Mouse (Mus musculus): ENCODE results near the gene Clec10a. TPM values are rescaled to one million over a fixed set of nuclear protein-coding genes. Genes with fewer than 3 reads are reported as not detected.

Clec10a gene
- polyA plus RNA-seq, 1 experiment from 2014 or later = 3.7 TPM

DNA sequence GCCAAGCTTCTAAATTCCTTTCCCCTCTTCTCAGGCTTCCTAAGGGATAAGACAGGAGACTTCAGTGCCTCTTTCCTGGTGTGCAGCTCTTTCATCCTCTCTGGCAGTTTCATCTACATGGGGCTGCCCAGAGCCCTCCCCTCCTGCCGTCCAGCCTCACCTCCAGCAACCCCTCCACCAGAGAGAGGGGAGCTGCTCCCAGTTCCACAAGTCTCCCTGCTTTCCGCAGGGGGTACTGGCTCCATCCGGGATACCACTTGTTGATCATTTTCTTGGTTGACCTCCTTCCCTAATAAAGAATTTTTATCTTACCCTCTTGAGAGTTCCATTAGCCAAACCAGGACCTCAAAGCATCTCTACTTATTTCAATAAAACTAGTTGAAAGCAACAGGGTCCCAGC, 60.1 kb downstream of the Clec10a start:
- no peak for DNase-seq (ENCODE audit: low spot score)

DNA sequence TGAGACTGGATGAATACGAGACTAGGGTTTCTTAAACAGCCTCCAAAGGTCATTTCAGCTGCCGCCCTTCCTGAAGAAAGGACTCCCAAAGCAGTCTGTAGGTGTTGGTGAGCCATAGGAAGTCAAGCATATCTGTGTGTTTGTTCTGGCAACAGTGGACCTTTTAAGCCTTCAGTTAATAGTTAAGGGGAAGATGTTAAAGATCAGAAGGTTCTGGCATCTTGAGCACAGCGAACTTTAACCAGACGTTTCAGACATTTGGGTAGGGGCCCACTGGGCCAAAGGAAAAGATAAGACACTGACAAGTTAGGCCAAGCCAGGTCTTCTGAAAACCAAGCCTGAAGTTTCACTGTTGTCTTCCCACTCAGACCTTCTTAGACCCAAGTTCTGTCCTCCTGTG, 62.0 kb downstream of the Clec10a start:
- DNase-seq (ENCODE audit: low spot score) = no peak

DNA sequence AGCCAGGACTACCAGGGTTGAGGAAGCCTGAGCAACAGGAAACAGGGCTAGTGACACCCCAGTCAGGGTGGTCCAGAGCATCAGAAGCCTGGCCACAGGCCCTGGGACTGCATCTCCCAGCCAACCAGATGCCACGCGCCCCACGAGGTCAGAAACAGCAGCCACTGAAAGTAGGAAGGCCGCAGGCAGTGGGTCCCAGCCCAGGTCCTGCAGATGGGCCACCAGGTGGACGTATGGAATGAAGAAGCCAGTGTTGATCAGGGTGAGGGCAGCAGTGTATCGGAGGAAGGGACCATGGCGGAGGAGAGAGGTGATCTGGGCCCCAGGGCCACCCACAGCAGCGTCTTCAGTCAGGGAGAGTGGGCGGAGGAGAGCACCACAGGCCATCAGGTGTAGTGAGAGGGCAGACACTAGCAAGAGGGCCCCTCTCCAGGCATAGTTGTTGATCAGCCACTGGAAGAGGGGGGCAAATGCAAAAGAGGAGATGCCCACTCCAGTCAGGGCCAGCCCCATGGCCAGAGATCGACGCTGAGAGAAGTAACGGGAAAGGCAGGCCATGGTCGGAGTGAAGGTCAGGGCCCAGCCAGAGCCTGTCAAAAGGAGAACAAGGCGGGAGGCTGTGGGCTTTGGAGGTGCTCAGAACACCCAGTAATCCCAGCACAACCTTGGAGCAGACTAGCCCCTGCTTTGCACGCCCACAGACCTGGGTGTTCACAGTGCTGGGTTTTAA, 62.9 kb downstream of the Clec10a start:
- no peak for DNase-seq (ENCODE audit: low spot score)

DNA sequence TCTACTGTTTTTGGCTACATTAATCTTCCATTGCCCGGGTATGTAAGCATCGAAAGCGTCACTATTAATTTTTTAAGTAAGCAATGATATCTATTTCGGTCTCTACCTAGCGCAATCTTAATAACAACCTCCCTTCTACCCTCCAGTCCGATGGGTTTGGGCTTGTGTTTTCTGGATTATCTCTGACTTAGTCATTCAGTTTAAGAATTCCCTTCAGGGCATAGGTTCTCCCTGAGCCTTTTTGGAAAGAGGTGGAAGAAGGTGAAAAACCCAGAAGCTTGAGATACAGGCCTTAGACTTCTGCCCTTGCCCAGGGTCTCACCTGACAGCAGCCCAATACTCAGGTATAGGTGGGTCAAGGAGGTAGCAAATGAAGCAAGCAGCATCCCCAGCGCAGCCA, 63.9 kb downstream of the Clec10a start:
- DNase-seq (ENCODE audit: low spot score) = no peak

DNA sequence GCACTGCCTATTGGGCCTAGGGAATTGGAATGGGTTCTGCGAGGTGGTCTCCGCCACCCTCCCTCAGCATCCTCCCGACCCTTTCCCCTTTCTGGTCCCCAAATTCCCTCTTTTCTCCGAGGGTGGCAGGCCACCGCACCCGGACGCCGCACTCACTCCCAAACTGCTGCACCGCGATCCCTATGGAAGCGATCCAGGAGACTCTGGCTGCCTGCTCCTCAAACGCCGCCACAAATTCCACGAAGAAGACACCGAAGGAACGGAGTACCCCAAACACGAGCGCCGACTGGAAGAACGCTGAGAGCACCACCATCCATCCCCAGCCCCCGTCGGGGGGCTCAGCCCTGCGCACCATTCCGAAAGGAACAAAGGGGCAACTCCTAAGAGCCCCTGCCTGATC, 64.3 kb downstream of the Clec10a start:
- DNase-seq (ENCODE audit: low spot score) = no peak

Other genes starting within 250 kb of the Clec10a start
- gene Gps2, start 242.3 kb upstream of the Clec10a start, polyA plus RNA-seq (2015; fragmentation: Nextera tagmentation; extraction: Ambion mirVana) = 94.8 and 106 TPM in 2 replicates
- gene Eif5a, start 234.2 kb upstream of the Clec10a start, polyA plus RNA-seq (2015; fragmentation: Nextera tagmentation; extraction: Ambion mirVana) = 2,117 and 2,260 TPM in 2 replicates
- gene Ybx2, start 220.4 kb upstream of the Clec10a start, polyA plus RNA-seq (2015; fragmentation: Nextera tagmentation; extraction: Ambion mirVana) = 2.6 and 3.6 TPM in 2 replicates
- 11.7 and 11.9 TPM in 2 replicates for gene Slc2a4, start 208.0 kb upstream of the Clec10a start, polyA plus RNA-seq (2015; fragmentation: Nextera tagmentation; extraction: Ambion mirVana)
- 14.4 and 14.8 TPM in 2 replicates for gene Cldn7, start 191.4 kb upstream of the Clec10a start, polyA plus RNA-seq (2015; fragmentation: Nextera tagmentation; extraction: Ambion mirVana)
- gene Ctdnep1, start 175.0 kb upstream of the Clec10a start, polyA plus RNA-seq (2015; fragmentation: Nextera tagmentation; extraction: Ambion mirVana) = 24.1 and 25.6 TPM in 2 replicates
- gene Elp5, start 173.7 kb upstream of the Clec10a start, polyA plus RNA-seq (2015; fragmentation: Nextera tagmentation; extraction: Ambion mirVana) = 92.6 and 98.6 TPM in 2 replicates
- 400 and 425 TPM in 2 replicates for gene Gabarap, start 165.1 kb upstream of the Clec10a start, polyA plus RNA-seq (2015; fragmentation: Nextera tagmentation; extraction: Ambion mirVana)
- gene Phf23, start 160.4 kb upstream of the Clec10a start, polyA plus RNA-seq (2015; fragmentation: Nextera tagmentation; extraction: Ambion mirVana) = 52.2 and 61.3 TPM in 2 replicates
- gene Dvl2, start 155.6 kb upstream of the Clec10a start, polyA plus RNA-seq (2015; fragmentation: Nextera tagmentation; extraction: Ambion mirVana) = 20.6 and 21.0 TPM in 2 replicates
- gene Acadvl, start 140.8 kb upstream of the Clec10a start, polyA plus RNA-seq (2015; fragmentation: Nextera tagmentation; extraction: Ambion mirVana) = 105 and 107 TPM in 2 replicates
- 3.8 and 6.6 TPM in 2 replicates for gene Dlg4, start 139.3 kb upstream of the Clec10a start, polyA plus RNA-seq (2015; fragmentation: Nextera tagmentation; extraction: Ambion mirVana)
- 0.31 and 0.49 TPM in 2 replicates for gene Asgr1, start 102.1 kb upstream of the Clec10a start, polyA plus RNA-seq (2015; fragmentation: Nextera tagmentation; extraction: Ambion mirVana)
- 0.26 and 0.42 TPM in 2 replicates for gene Asgr2, start 63.6 kb upstream of the Clec10a start, polyA plus RNA-seq (2015; fragmentation: Nextera tagmentation; extraction: Ambion mirVana)
- 5.3 and 6.0 TPM in 2 replicates for gene Mgl2, start 25.9 kb upstream of the Clec10a start, polyA plus RNA-seq (2015; fragmentation: Nextera tagmentation; extraction: Ambion mirVana)
- gene Slc16a11, start 56.6 kb downstream of the Clec10a start, polyA plus RNA-seq (2015; fragmentation: Nextera tagmentation; extraction: Ambion mirVana) = 1.2 and 1.9 TPM in 2 replicates
- 2.3 and 2.4 TPM in 2 replicates for gene Slc16a13, start 64.9 kb downstream of the Clec10a start, polyA plus RNA-seq (2015; fragmentation: Nextera tagmentation; extraction: Ambion mirVana)
- 1.9 and 2.2 TPM in 2 replicates for gene Bcl6b, start 73.6 kb downstream of the Clec10a start, polyA plus RNA-seq (2015; fragmentation: Nextera tagmentation; extraction: Ambion mirVana)
- gene 0610010K14Rik, start 81.7 kb downstream of the Clec10a start, polyA plus RNA-seq (2015; fragmentation: Nextera tagmentation; extraction: Ambion mirVana) = 174 and 191 TPM in 2 replicates
- gene Gm21988, start 83.6 kb downstream of the Clec10a start, polyA plus RNA-seq (2015; fragmentation: Nextera tagmentation; extraction: Ambion mirVana) = 13.0 and 13.9 TPM in 2 replicates
- gene Rnasek, start 83.6 kb downstream of the Clec10a start, polyA plus RNA-seq (2015; fragmentation: Nextera tagmentation; extraction: Ambion mirVana) = 355 and 365 TPM in 2 replicates
- gene Alox12, start 99.2 kb downstream of the Clec10a start, polyA plus RNA-seq (2015; fragmentation: Nextera tagmentation; extraction: Ambion mirVana) = 0.54 and 0.61 TPM in 2 replicates
- gene Alox12e, start 166.4 kb downstream of the Clec10a start, polyA plus RNA-seq (2015; fragmentation: Nextera tagmentation; extraction: Ambion mirVana) = 30.8 and 37.8 TPM in 2 replicates
- 5.2 and 5.9 TPM in 2 replicates for gene Alox15, start 195.8 kb downstream of the Clec10a start, polyA plus RNA-seq (2015; fragmentation: Nextera tagmentation; extraction: Ambion mirVana)